Mouse (Mus musculus): ENCODE measurements at regions not wholly inside any gene's neighbourhood (a gene's known extent, or its start where the extent isn't known, plus 50 kb on each side); places are given as distances from the start of the nearest gene placed in this dataset.

DNA sequence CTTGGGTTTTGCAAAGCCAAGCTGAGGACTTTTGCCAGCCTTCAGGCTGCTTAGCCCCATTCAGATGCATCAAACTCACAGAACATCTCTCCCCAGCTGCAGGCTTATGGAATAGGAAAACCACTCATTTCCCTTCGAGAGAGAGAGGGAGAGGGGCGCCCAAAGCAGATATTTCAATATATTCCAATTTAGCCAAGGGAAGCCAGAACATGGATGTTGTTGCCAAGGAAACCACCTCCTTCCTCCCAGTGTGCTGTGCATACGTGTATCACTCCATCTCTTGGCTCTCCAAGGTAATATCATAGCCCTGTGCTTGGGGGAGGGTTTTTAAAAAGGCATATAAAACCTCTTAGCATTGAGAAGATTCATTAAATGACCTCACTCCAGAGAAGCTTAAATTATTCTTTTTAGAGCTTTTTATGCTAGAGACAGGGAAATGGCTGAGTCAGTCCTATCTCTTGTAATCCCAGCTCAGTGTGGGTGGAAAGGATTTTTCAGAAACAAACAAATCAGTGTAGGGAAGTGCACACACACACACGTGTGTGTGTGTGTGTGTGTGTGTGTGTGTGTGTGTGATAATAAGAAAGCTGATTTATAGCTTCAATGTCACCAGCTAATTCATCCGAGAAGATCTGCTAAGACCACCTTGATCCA, 245.1 kb downstream of the Rps24 start:
- DNase-seq (ENCODE audit: low spot score) (no peak), ATAC-seq (ENCODE audit: insufficient number of reproducible peaks, low FRiP score, low TSS enrichment, low read depth) (no peak)
- H3K9ac ChIP-seq (ENCODE audit: low read length) = no peak overlapping the region
- H3K27me3 ChIP-seq (ENCODE audit: control insufficient read depth, insufficient read depth, low read length) = no peaks in the 10 kb centered on the region
- WGBS = 75% methylated on average over 5 of the region's 5 CpGs
- H3K4me2 ChIP-seq (ENCODE audit: low read depth, severe bottlenecking) = no peak overlapping the region
- H3K9me3 ChIP-seq (ENCODE audit: control insufficient read depth, low read length) = no peaks in the 10 kb centered on the region
- H3K4me3 ChIP-seq (ENCODE audit: low read depth, low read length) = no peak overlapping the region
- no peaks in the 10 kb centered on the region for H3K4me1 ChIP-seq (ENCODE audit: control insufficient read depth, insufficient read depth, low read length)
- no peaks in the 10 kb centered on the region for H3K36me3 ChIP-seq (ENCODE audit: control insufficient read depth, insufficient read depth, low read length)
- no peak overlapping the region for H3K27ac ChIP-seq (replicated peaks; ENCODE audit: low read depth, low read length)

GRCm38 (mm10) chr14:24733326-24733725, 246.4 kb downstream of the Rps24 start:
- DNase-seq (ENCODE audit: low spot score) = no peak
- Histone ChIP-seq H3K4me3 (ENCODE audit: low read depth, low read length) (no peak overlapping the region), H3K36me3 (ENCODE audit: control insufficient read depth, insufficient read depth, low read length) (no peaks in the 10 kb centered on the region), H3K4me1 (ENCODE audit: control insufficient read depth, insufficient read depth, low read length) (no peaks in the 10 kb centered on the region), H3K4me2 (ENCODE audit: low read depth, severe bottlenecking) (no peak overlapping the region), H3K27ac (replicated peaks; ENCODE audit: low read depth, low read length) (no peak overlapping the region), H3K9me3 (ENCODE audit: control insufficient read depth, low read length) (no peaks in the 10 kb centered on the region), H3K27me3 (ENCODE audit: control insufficient read depth, insufficient read depth, low read length) (no peaks in the 10 kb centered on the region), H3K9ac (ENCODE audit: low read length) (no peak overlapping the region)
- 84% methylated on average over 7 of the region's 7 CpGs for WGBS
- no peak for ATAC-seq (ENCODE audit: insufficient number of reproducible peaks, low FRiP score, low TSS enrichment, low read depth)

DNA sequence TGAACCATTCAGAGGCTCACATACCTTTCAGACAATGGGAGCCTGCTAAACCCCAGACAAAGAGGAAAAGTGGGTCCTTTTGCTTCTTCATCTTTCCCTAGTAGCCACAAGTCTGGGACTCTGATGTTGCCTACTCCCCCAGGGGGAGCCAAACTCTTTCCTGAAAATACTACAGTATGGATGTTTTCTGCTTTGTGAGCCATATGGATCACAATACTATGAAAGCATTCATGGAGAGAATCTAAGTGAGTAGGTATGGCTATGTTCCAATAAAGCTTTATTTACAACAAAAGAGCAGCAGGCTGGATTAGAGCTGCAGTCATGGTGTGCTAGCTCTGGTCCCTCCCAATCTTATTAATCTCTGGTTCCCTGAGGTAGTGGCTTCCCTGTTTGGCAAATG, 251.9 kb downstream of the Rps24 start:
- DNase-seq (ENCODE audit: low spot score) = no peak
- no peak overlapping the region for H3K4me3 ChIP-seq (ENCODE audit: low read depth, low read length)
- H3K9ac ChIP-seq (ENCODE audit: low read length) = no peak overlapping the region
- ATAC-seq (ENCODE audit: insufficient number of reproducible peaks, low FRiP score, low TSS enrichment, low read depth) = no peak
- H3K27me3 ChIP-seq (ENCODE audit: control insufficient read depth, insufficient read depth, low read length) = no peaks in the 10 kb centered on the region
- H3K27ac ChIP-seq (replicated peaks; ENCODE audit: low read depth, low read length) = no peak overlapping the region
- no peak overlapping the region for H3K4me2 ChIP-seq (ENCODE audit: low read depth, severe bottlenecking)
- H3K36me3 ChIP-seq (ENCODE audit: control insufficient read depth, insufficient read depth, low read length) = no peaks in the 10 kb centered on the region
- no peaks in the 10 kb centered on the region for H3K4me1 ChIP-seq (ENCODE audit: control insufficient read depth, insufficient read depth, low read length)
- H3K9me3 ChIP-seq (ENCODE audit: control insufficient read depth, low read length) = no peaks in the 10 kb centered on the region

GRCm38 (mm10) chr14:24744451-24744850, 257.5 kb downstream of the Rps24 start:
- Histone ChIP-seq H3K27ac (replicated peaks; ENCODE audit: low read depth, low read length) (no peak overlapping the region), H3K9me3 (ENCODE audit: control insufficient read depth, low read length) (no peaks in the 10 kb centered on the region), H3K4me1 (ENCODE audit: control insufficient read depth, insufficient read depth, low read length) (peaks cover 9% of the 10 kb centered on the region), H3K27me3 (ENCODE audit: control insufficient read depth, insufficient read depth, low read length) (no peaks in the 10 kb centered on the region), H3K9ac (ENCODE audit: low read length) (no peak overlapping the region), H3K4me3 (ENCODE audit: low read depth, low read length) (no peak overlapping the region), H3K4me2 (ENCODE audit: low read depth, severe bottlenecking) (no peak overlapping the region), H3K36me3 (ENCODE audit: control insufficient read depth, insufficient read depth, low read length) (no peaks in the 10 kb centered on the region)
- no peak for ATAC-seq (ENCODE audit: insufficient number of reproducible peaks, low FRiP score, low TSS enrichment, low read depth)
- 79% methylated on average over 2 of the region's 2 CpGs for WGBS
- DNase-seq (ENCODE audit: low spot score) = no peak

DNA sequence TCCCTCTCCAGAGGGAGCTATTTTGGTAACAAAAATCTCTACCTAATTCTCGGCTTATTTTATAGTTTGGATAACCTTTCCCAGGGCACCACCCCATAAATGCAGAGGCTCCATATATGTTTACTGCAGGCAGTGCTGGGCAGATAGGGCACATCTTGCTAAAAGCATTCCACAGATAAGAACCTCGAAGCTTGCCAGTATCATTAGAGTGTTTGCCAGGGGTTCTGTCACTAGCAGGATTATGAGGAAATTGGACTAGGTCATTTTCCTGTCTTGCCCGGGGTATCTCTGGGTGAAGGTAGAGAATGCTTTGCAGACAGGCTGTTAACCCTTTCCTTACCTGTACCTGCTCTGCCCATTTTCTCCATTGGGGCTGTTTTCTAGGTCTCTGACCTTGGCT, 258.8 kb downstream of the Rps24 start:
- Histone ChIP-seq H3K4me3 (ENCODE audit: low read depth, low read length) (no peak overlapping the region), H3K4me2 (ENCODE audit: low read depth, severe bottlenecking) (no peak overlapping the region), H3K36me3 (ENCODE audit: control insufficient read depth, insufficient read depth, low read length) (no peaks in the 10 kb centered on the region), H3K9ac (ENCODE audit: low read length) (no peak overlapping the region), H3K27me3 (ENCODE audit: control insufficient read depth, insufficient read depth, low read length) (no peaks in the 10 kb centered on the region), H3K9me3 (ENCODE audit: control insufficient read depth, low read length) (no peaks in the 10 kb centered on the region), H3K4me1 (ENCODE audit: control insufficient read depth, insufficient read depth, low read length) (peaks cover 9% of the 10 kb centered on the region), H3K27ac (replicated peaks; ENCODE audit: low read depth, low read length) (no peak overlapping the region)
- DNase-seq (ENCODE audit: low spot score) (no peak), ATAC-seq (ENCODE audit: insufficient number of reproducible peaks, low FRiP score, low TSS enrichment, low read depth) (no peak)
- WGBS = 42% methylated on average over 3 of the region's 3 CpGs

- Histone ChIP-seq H3K9me3 (ENCODE audit: control insufficient read depth, low read length) (no peaks in the 10 kb centered on the region), H3K4me1 (ENCODE audit: control insufficient read depth, insufficient read depth, low read length) (peaks cover 9% of the 10 kb centered on the region), H3K9ac (ENCODE audit: low read length) (no peak overlapping the region; the same call in 1 of the 2 replicates), H3K27me3 (ENCODE audit: control insufficient read depth, insufficient read depth, low read length) (no peaks in the 10 kb centered on the region), H3K27ac (replicated peaks; ENCODE audit: low read depth, low read length) (no peak overlapping the region), H3K4me3 (ENCODE audit: low read depth, low read length) (no peak overlapping the region), H3K4me2 (ENCODE audit: low read depth, severe bottlenecking) (no peak overlapping the region), H3K36me3 (ENCODE audit: control insufficient read depth, insufficient read depth, low read length) (no peaks in the 10 kb centered on the region)
- WGBS = 46% methylated on average over 4 of the region's 4 CpGs
- ATAC-seq (ENCODE audit: insufficient number of reproducible peaks, low FRiP score, low TSS enrichment, low read depth) (0 out of 2 replicates have a peak, but pooled peaks have one; percentile 21), DNase-seq (ENCODE audit: low spot score) (peak; percentile 36)
These were observed 260.5 kb downstream of the Rps24 start for GRCm38 (mm10) chr14:24747471-24747795.

- Histone ChIP-seq H3K27me3 (ENCODE audit: control insufficient read depth, insufficient read depth, low read length) (no peaks in the 10 kb centered on the region), H3K9me3 (ENCODE audit: control insufficient read depth, low read length) (no peaks in the 10 kb centered on the region), H3K27ac (replicated peaks; ENCODE audit: low read depth, low read length) (no peak overlapping the region; the same call in 1 of the 2 replicates), H3K36me3 (ENCODE audit: control insufficient read depth, insufficient read depth, low read length) (no peaks in the 10 kb centered on the region), H3K4me2 (ENCODE audit: low read depth, severe bottlenecking) (no peak overlapping the region), H3K4me1 (ENCODE audit: control insufficient read depth, insufficient read depth, low read length) (peaks cover 9% of the 10 kb centered on the region), H3K4me3 (ENCODE audit: low read depth, low read length) (no peak overlapping the region), H3K9ac (ENCODE audit: low read length) (no peak overlapping the region)
- WGBS = 53% methylated on average over 7 of the region's 7 CpGs
- no peak for ATAC-seq (ENCODE audit: insufficient number of reproducible peaks, low FRiP score, low TSS enrichment, low read depth)
- DNase-seq (ENCODE audit: low spot score) = peak; percentile 27
These were observed 261.0 kb downstream of the Rps24 start for GRCm38 (mm10) chr14:24747796-24748496.

GRCm38 (mm10) chr14:24748497-24748862, 261.6 kb downstream of the Rps24 start:
- Histone ChIP-seq H3K4me1 (ENCODE audit: control insufficient read depth, insufficient read depth, low read length) (peaks cover 9% of the 10 kb centered on the region), H3K27ac (replicated peaks; ENCODE audit: low read depth, low read length) (no peak overlapping the region), H3K4me3 (ENCODE audit: low read depth, low read length) (no peak overlapping the region), H3K36me3 (ENCODE audit: control insufficient read depth, insufficient read depth, low read length) (no peaks in the 10 kb centered on the region), H3K27me3 (ENCODE audit: control insufficient read depth, insufficient read depth, low read length) (no peaks in the 10 kb centered on the region), H3K4me2 (ENCODE audit: low read depth, severe bottlenecking) (no peak overlapping the region), H3K9me3 (ENCODE audit: control insufficient read depth, low read length) (no peaks in the 10 kb centered on the region), H3K9ac (ENCODE audit: low read length) (no peak overlapping the region)
- WGBS = 84% methylated on average over 2 of the region's 2 CpGs
- no peak for ATAC-seq (ENCODE audit: insufficient number of reproducible peaks, low FRiP score, low TSS enrichment, low read depth)
- no peak for DNase-seq (ENCODE audit: low spot score)

- DNase-seq (ENCODE audit: low spot score) = no peak
- H3K27ac ChIP-seq (replicated peaks; ENCODE audit: low read depth, low read length) = no peak overlapping the region
- 85% methylated on average over 9 of the region's 9 CpGs for WGBS
These were observed 262.4 kb downstream of the Rps24 start for GRCm38 (mm10) chr14:24749313-24749712.

More at GRCm38 (mm10) chr14:24749313-24749712, 262.4 kb downstream of the Rps24 start:
- Histone ChIP-seq H3K4me3 (ENCODE audit: low read depth, low read length) (no peak overlapping the region), H3K9me3 (ENCODE audit: control insufficient read depth, low read length) (no peaks in the 10 kb centered on the region), H3K36me3 (ENCODE audit: control insufficient read depth, insufficient read depth, low read length) (no peaks in the 10 kb centered on the region), H3K4me2 (ENCODE audit: low read depth, severe bottlenecking) (no peak overlapping the region), H3K9ac (ENCODE audit: low read length) (no peak overlapping the region), H3K4me1 (ENCODE audit: control insufficient read depth, insufficient read depth, low read length) (peaks cover 9% of the 10 kb centered on the region), H3K27me3 (ENCODE audit: control insufficient read depth, insufficient read depth, low read length) (no peaks in the 10 kb centered on the region)
- ATAC-seq (ENCODE audit: insufficient number of reproducible peaks, low FRiP score, low TSS enrichment, low read depth) = no peak
